Mouse (Mus musculus) embryo, embryonic 10 days (tissue): ENCODE measurements at regions not wholly inside any gene's neighbourhood (a gene's known extent, or its start where the extent isn't known, plus 50 kb on each side); places are given as distances from the start of the nearest gene placed in this dataset.
A peak's percentile ranks its signal among the peaks of the same experiment; 100 is the strongest.

Experiments
- DNase-seq: peaks from one replicate; pipeline ENCODE4 v3.0.0-alpha.2; 2015; ENCODE audit warnings: low spot score

DNA sequence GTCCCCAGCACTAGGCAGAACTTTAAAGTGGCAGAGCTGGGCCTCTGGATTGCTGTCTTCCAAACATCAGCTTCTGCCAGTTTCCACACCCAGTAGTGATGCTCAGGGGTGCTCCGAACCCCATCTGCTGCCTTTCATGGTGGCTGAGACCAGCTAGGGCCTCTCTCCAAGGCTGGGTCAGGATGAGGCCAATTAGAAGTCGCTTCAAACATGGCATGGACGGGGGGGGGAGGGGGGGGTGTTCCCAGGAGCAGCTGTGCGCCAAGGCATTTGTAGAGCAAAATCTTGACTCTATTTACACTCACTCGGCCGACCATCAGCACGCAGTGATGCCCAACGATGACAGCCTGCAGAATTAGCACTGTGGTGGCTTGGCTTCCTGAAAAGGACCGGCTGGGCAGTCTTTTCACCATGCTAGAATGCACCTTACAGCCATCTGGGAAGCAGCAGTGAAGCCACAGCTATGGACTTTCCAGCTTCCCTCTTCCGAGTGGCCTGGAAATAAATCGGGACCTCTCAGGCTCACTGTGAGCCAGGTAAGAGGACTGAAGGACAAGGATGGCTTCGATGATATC is 73.7 kb upstream of the Msx1 start:
- DNase-seq = no peak

DNA sequence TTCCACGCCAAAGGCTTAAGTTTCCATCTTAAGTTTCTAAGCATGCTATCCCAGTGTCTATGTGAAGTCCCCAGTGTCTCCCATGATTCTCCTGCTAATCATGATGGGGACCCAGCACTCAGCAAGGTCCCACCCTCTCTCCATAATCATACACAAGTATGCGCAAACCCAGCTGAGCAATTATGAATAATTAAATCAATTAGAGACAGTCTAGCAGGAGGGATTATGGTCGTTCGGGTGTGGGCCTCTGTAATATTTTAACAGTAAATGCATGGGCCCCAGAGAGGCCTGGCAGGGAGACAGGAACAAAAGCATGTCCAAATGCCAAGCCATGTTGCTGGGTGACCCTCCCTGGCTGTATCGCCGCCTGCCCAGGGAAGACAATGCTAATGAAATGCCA is 73.1 kb upstream of the Msx1 start:
- no peak for DNase-seq

DNA sequence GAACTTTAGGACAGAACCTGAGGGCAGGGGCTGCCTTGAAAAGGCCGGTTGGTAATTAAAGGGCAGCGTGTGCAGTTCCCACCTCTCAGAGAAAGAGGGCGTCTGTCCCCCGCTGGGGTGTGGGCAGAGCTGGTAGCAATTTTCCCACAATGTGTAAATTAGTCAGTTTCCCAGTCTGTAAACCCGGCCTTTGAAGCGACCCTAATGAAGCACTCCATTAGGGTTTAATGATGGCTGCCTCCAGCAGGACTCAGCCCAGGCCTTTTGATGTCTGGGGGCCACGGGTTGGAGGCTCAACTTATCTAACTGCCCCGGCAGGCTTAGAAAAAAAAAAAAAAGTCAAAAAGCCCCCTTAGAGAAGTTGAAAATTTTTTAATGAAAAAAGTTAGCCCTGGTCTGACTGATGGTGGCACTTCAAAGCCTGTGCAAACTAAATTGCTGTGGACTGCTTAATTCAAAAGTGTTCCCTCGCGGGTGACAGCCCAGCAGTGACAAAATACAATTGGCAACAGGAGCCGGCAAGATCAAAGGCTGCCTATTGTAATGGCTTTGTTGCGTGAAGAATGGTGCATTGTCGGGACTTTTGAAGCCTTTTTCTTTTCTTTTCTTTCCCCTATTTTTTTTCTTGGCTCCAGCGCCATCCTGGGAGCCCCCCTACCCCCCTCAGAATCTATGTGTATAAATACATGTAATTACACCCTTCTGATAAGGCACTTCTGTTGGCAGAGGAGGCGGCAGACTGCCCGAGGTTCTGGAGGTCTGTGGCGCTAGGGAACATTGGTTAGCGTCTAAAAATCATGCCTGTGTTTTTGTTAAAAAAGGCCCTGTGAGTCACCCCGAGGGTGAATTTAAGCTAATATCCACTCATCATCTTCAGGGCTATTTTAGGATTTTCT is 71.3 kb upstream of the Msx1 start:
- peak; percentile 91 for DNase-seq

DNA sequence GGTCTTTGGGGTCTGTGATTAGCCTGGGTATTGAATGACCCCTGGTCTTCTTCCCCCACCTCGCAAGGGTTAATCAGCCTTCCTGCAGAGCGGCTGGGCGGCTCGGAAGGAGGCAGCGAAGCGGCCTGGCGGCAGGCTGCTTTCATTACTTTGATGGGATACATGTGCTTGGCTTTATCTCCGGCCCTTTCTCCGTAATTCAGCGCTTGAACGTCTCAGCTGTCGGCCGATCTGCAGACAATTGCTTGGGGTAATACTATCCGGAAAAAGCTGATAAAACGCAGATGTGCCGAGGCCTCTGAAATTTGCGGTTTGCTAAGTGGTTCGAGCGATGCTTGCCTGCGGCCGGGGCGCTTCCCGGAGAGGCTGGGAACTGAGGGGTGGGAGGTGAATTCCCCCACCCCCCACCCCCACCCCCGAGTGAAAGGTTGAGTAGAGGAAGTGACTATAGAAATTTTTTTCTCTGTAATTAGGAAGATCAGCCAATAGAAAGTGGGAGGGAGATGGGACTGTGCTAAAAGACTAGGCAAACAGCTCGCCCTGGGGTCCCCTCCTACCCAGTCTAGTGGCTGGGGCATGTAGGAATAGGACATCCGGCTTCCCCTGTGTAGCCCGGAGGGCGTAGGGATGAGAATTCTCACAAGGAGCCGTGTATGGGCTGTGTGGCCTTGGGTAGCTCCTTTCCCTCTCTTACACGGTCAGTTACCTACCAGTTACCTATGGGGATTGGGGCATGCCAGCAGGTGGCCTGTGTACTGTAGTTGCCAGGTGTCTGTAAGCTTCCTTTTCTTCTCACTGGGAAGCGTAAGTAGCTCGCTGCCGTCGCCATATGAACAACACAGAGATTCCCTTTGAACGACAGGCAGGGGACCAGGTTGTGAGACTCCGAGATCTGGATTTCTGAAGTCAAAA is 69.5 kb upstream of the Msx1 start:
- DNase-seq = peak; percentile 89

DNA sequence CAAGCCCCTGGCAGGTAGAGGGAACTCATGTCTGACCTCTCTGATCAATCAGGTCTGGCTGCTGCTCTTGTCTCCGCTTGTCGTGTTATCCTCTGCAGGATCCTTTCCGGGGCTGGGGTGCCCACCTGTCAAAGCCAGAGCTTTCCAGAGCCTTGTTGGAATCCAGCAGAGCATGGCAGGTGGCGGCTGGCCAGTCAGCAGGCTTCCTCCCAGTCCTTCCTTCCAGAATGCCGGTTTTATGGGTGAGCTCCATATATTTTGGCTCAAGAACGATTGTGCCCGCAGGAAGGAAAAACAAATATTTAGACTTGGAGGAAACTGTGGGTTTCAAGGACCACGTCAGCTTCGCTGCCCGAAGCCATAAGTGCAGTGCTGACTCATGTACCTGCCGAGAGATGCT is 66.3 kb upstream of the Msx1 start:
- DNase-seq = no peak

DNA sequence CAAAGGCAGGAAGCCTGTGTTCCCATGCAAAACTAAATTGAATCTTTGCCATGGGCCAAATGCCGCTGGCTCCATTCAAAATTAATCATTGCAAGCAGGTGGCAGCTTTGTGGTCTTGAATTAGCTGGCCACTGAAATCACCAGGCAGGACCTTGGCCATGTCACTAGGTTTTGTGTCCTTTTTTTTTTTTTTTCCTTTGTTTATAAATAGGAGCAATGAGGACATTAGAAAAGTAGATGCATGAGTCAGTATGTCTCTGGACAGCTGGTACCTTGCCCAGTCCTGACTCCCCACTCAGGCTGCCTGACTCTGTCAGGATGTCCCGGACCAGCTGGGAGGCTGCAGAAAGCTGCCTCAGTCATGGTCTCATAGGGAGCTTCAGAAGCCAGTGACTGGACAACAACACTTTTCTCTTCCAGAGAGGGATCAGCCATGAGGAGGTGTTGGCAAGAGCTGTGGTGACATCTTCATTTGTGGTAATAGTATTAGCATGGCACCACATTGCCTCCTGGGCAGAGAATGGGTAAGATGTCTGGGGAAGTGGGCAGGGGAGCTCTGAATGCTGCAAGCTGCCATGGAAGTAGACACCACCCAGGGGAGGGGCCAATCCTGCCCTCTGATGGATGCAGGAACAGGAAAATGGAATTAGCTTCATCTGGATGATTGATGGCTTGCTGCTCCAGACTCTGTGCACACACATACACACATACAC is 55.4 kb upstream of the Msx1 start:
- no peak for DNase-seq

DNA sequence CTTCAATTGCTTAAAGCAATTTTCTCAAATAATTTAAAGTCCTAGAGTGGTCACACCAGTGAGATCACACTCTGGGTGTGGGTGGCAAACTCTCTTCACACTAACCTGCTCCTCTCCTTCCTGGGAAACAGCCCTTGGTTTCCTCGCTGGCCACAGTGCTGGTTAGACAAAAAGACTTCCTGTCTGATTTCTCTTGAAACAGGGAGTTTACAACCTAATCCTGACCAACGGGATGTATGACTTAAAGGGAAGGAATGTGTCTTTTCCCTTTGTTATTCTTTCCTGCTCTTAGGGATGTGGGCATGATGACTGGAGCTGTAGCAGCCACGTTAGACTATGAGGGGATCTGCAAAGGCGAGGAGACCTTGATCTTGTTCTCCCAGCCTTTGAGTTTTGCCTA is 51.9 kb upstream of the Msx1 start:
- DNase-seq = no peak

DNA sequence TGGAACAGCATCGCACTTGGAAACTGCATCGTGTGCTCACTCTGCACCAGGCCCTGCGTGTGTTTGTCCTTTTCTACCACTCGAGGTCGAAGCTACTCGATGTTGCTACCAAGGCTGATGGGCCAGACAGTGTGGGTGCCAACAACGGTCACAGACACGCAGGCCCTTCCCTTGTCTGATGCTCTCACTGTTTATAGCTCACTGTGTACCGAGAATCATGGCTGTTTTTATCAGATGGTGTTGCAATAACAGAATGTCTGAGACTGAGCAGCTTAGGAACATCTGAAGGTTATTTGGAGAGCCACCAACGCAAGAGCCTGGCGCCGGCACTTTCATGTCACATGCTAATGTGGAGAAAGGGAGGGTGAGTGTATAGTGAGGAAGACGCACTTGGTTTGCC is 51.1 kb upstream of the Msx1 start:
- no peak for DNase-seq

DNA sequence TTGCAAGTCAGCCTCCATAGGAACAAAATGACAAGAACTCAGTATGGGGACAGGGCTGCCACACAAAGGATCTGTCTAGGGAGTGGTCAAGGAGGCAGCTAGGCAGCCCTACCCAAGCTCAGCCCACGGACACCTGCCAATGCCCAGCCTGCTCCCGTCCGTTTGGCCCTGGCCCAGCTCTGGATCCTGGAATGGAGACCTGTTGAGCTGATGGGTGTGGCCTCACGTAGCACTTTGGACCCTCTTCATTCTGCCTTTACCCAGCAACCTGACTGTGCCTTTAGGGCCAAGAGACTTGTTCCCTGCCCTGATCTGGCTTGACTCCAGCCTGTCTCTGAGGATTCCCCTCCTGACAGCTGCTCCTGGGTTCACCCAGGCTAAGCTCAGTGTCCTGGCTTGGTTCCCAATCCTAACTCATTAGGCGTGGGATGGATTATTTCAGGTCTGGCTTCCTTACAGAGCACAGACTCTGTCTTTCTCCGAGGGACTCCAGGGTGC is 50.5 kb upstream of the Msx1 start:
- no peak for DNase-seq
